Mouse (Mus musculus) olfactory bulb, adult 2 months (tissue): ENCODE results near the gene Arpc4. TPM values are rescaled to one million over a fixed set of nuclear protein-coding genes. Genes with fewer than 3 reads are reported as not detected.

ENCODE experiments used
- H3K27ac ChIP-seq: fragments of 200-500 bp; 2 replicates; pipeline ENCODE4 v1.5.1; 2012; ENCODE audit warnings: low read depth, low read length; ENCODE audit not compliant: insufficient read depth
- H3K4me1 ChIP-seq: fragments of 200-500 bp; 2 replicates; pipeline ENCODE4 v1.6.1; 2012; ENCODE audit warnings: low read length; ENCODE audit not compliant: control insufficient read depth, insufficient read depth
- H3K4me3 ChIP-seq: fragments of 200-500 bp; 2 replicates; pipeline ENCODE4 v1.5.1; 2012; ENCODE audit warnings: mild to moderate bottlenecking, low read depth, low read length, moderate library complexity; ENCODE audit not compliant: insufficient read depth
- CTCF ChIP-seq: fragments of 200-500 bp; IDR thresholded peaks from 2 replicates; pipeline ENCODE4 v1.5.1; 2012; ENCODE audit warnings: low read depth, mild to moderate bottlenecking, low read length, moderate library complexity; ENCODE audit not compliant: insufficient read depth
- POLR2A ChIP-seq: fragments of 200-500 bp; IDR thresholded peaks from 2 replicates; pipeline ENCODE4 v1.6.1; 2012; ENCODE audit warnings: mild to moderate bottlenecking, low read depth, low read length, moderate library complexity; ENCODE audit not compliant: insufficient read depth
- WGBS: fragments of 180-500 bp; shearing (Covaris S2); methylation state at CpG from one replicate; pipeline ENCODE4 v1.1.7; 2018; 5-methylcytosine and 5-hydroxymethylcytosine counted together
- polyA plus RNA-seq: library from polyadenylated mRNA; stranded (reverse); fragments of >200 nt; gene quantifications from 2 replicates; pipeline ENCODE4 v1.2.4, GENCODE M21; 2012; ENCODE audit warnings: low replicate concordance; ENCODE audit not compliant: missing spikeins, insufficient read depth, insufficient read length

Arpc4 gene
- polyA plus RNA-seq, 1 experiment = not detected

GRCm38 (mm10) chr6:113341574-113341973, 36.3 kb upstream of the Arpc4 start:
- peak overlapping the region; percentile 56 for H3K27ac ChIP-seq
- H3K4me3 ChIP-seq = peak overlapping the region; percentile 24
- TF ChIP-seq POLR2A (no peak), CTCF (no peak)
- 63% methylated on average over 6 of the region's 6 CpGs for WGBS
- H3K4me1 ChIP-seq = peaks cover 20% of the 10 kb centered on the region

GRCm38 (mm10) chr6:113342297-113342696, 35.6 kb upstream of the Arpc4 start:
- Histone ChIP-seq H3K4me1 (peaks cover 20% of the 10 kb centered on the region), H3K4me3 (peak overlapping the region; percentile 57), H3K27ac (peak overlapping the region; percentile 80)
- 9% methylated on average over 4 of the region's 7 CpGs for WGBS
- no peak for TF ChIP-seq CTCF
- TF ChIP-seq POLR2A = no peak

GRCm38 (mm10) chr6:113343177-113344092, 34.5 kb upstream of the Arpc4 start, which contains the start of gene Camk1:
TSS of gene Camk1 (minus strand) at chr6:113343984.
- peak within 1 kb of the TSS; percentile 57 for H3K4me3 ChIP-seq
- TF ChIP-seq POLR2A (peak; percentile 70), CTCF (no peak)
- H3K27ac ChIP-seq = peak within 1 kb of the TSS; percentile 80
- WGBS = 7% methylated on average over 32 of the region's 32 CpGs
- peaks cover 20% of the 10 kb centered on the region for H3K4me1 ChIP-seq

- WGBS = 20% methylated on average over 2 of the region's 2 CpGs
- no peak overlapping the region for H3K4me3 ChIP-seq
- H3K27ac ChIP-seq = peak overlapping the region; percentile 80
- TF ChIP-seq CTCF (no peak), POLR2A (no peak)
- H3K4me1 ChIP-seq = peaks cover 20% of the 10 kb centered on the region
These were observed 33.6 kb upstream of the Arpc4 start for GRCm38 (mm10) chr6:113344321-113344720.

GRCm38 (mm10) chr6:113346897-113347296, 31.0 kb upstream of the Arpc4 start:
- Histone ChIP-seq H3K27ac (no peak overlapping the region), H3K4me1 (peaks cover 7% of the 10 kb centered on the region), H3K4me3 (no peak overlapping the region)
- WGBS = 76% methylated on average over 4 of the region's 4 CpGs
- TF ChIP-seq POLR2A (no peak), CTCF (no peak)

- TF ChIP-seq CTCF = no peak
- no peak for TF ChIP-seq POLR2A
- H3K4me3 ChIP-seq = no peak overlapping the region
- H3K4me1 ChIP-seq = no peaks in the 10 kb centered on the region
- H3K27ac ChIP-seq = no peak overlapping the region
These were observed 27.4 kb upstream of the Arpc4 start for GRCm38 (mm10) chr6:113350538-113350937.

GRCm38 (mm10) chr6:113351161-113351560, 26.8 kb upstream of the Arpc4 start:
- no peak for TF ChIP-seq POLR2A
- no peak for TF ChIP-seq CTCF
- no peaks in the 10 kb centered on the region for H3K4me1 ChIP-seq
- H3K4me3 ChIP-seq = no peak overlapping the region
- no peak overlapping the region for H3K27ac ChIP-seq
- WGBS = 86% methylated on average over 1 of the region's 1 CpGs

- Histone ChIP-seq H3K4me3 (no peak overlapping the region), H3K4me1 (no peaks in the 10 kb centered on the region), H3K27ac (no peak overlapping the region)
- TF ChIP-seq CTCF (no peak), POLR2A (no peak)
- WGBS = 55% methylated on average over 10 of the region's 10 CpGs
These were observed 26.3 kb upstream of the Arpc4 start for GRCm38 (mm10) chr6:113351653-113352052.

GRCm38 (mm10) chr6:113352820-113353219, 25.1 kb upstream of the Arpc4 start:
- H3K4me3 ChIP-seq = no peak overlapping the region
- no peak overlapping the region for H3K27ac ChIP-seq
- TF ChIP-seq POLR2A (no peak), CTCF (no peak)
- H3K4me1 ChIP-seq = no peaks in the 10 kb centered on the region
- 82% methylated on average over 3 of the region's 3 CpGs for WGBS
